Mouse (Mus musculus) forebrain, postnatal 0 days (tissue): ENCODE measurements around the gene Lingo2. TPM values are rescaled to one million over a fixed set of nuclear protein-coding genes. Genes with fewer than 3 reads are reported as not detected.
A peak's percentile ranks its signal among the peaks of the same experiment; 100 is the strongest.

Source experiments
- ATAC-seq: fragments of 200-750 bp; cut with Nextera tagmentation; 2 replicates; pipeline ENCODE4 v1.8.0; 2017; ENCODE audit warnings: mild to moderate bottlenecking, moderate library complexity
- DNase-seq: peaks from one replicate; pipeline ENCODE4 v3.0.0-alpha.2; 2015
- H3K27ac ChIP-seq: fragments of 300-500 bp; sonication (generic); 2 replicates; pipeline ENCODE4 v1.5.1; 2014; ENCODE audit warnings: low read depth, mild to moderate bottlenecking, antibody characterized with exemption, low read length, moderate library complexity, mixed read lengths
- H3K27me3 ChIP-seq: fragments of 300-500 bp; sonication (generic); 2 replicates; pipeline ENCODE4 v1.6.1; 2014; ENCODE audit warnings: mild to moderate bottlenecking, low read length, mixed read lengths; ENCODE audit not compliant: insufficient read depth
- H3K36me3 ChIP-seq: fragments of 300-500 bp; sonication (generic); 2 replicates; pipeline ENCODE4 v1.6.1; 2014; ENCODE audit warnings: mild to moderate bottlenecking, moderate library complexity; ENCODE audit not compliant: insufficient read depth
- H3K4me1 ChIP-seq: fragments of 300-500 bp; sonication (generic); 2 replicates; pipeline ENCODE4 v1.6.1; 2014; ENCODE audit warnings: antibody characterized with exemption; ENCODE audit not compliant: insufficient read depth
- H3K4me2 ChIP-seq: fragments of 300-500 bp; sonication (generic); 2 replicates; pipeline ENCODE4 v1.6.1; 2014; ENCODE audit warnings: low read depth, mild to moderate bottlenecking, moderate library complexity
- H3K4me3 ChIP-seq: fragments of 300-500 bp; sonication (generic); 2 replicates; pipeline ENCODE4 v1.5.1; 2014; ENCODE audit warnings: low read depth, low read length, mixed read lengths
- H3K9ac ChIP-seq: fragments of 300-500 bp; sonication (generic); 2 replicates; pipeline ENCODE4 v1.6.1; 2014; ENCODE audit warnings: mild to moderate bottlenecking
- H3K9me3 ChIP-seq: fragments of 300-500 bp; sonication (generic); 2 replicates; pipeline ENCODE4 v1.6.1; 2016; ENCODE audit warnings: low read length
- CTCF ChIP-seq: sonication (generic); IDR thresholded peaks from 2 replicates; pipeline ENCODE4 v1.5.1; 2016; ENCODE audit warnings: antibody characterized with exemption, control low read depth, low read depth
- WGBS: fragments of 180-500 bp; shearing (Covaris S2); extraction: QIAGEN DNeasy Blood & Tissue Kit; methylation state at CpG from one replicate; pipeline ENCODE4 v1.1.7; 2014; 5-methylcytosine and 5-hydroxymethylcytosine counted together
- polyA plus RNA-seq: library from polyadenylated mRNA; unstranded; fragments of >200 nt; fragmentation: Nextera tagmentation; extraction: Ambion mirVana; gene quantifications from 2 replicates; pipeline ENCODE4 v1.2.1, GENCODE M21; 2015
- total RNA-seq: library from RNA; depleted of rRNA; stranded (reverse); fragments of >200 nt; gene quantifications from 2 replicates; pipeline ENCODE4 v1.2.3, GENCODE M21; 2014

Lingo2 gene
- total and polyA plus RNA-seq, 2 experiments from 2014 or later = 43.2 to 43.8 TPM

DNA sequence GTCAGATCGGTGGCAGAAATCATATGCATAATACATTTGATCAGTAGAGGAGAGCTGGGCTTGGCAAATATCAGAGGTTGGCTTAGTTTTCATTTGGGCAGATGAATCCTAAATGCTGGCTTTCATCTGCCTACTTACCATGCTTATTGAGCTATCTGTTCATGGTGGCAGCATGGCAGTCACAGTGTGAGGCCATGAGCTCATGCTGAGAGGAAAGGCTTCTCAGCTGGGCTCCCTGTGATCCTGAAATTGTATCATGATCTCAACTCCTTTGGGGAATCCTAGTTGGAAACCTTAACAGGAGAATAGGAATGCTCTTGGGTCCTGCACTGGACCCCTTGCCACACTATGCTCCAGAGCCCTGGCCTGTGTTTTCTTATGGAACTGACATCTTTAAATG is 1105.0 kb downstream of the Lingo2 start:
- Histone ChIP-seq H3K4me1 (peaks cover 7% of the 10 kb centered on the region; the same call in 1 of the 2 replicates), H3K4me2 (no peak overlapping the region), H3K9me3 (no peaks in the 10 kb centered on the region), H3K9ac (no peak overlapping the region), H3K36me3 (no peaks in the 10 kb centered on the region), H3K27ac (no peak overlapping the region), H3K4me3 (no peak overlapping the region), H3K27me3 (no peaks in the 10 kb centered on the region)
- 58% methylated on average over 1 of the region's 1 CpGs for WGBS
- ATAC-seq = no peak
- DNase-seq = peak; percentile 18
- no peak for TF ChIP-seq CTCF

DNA sequence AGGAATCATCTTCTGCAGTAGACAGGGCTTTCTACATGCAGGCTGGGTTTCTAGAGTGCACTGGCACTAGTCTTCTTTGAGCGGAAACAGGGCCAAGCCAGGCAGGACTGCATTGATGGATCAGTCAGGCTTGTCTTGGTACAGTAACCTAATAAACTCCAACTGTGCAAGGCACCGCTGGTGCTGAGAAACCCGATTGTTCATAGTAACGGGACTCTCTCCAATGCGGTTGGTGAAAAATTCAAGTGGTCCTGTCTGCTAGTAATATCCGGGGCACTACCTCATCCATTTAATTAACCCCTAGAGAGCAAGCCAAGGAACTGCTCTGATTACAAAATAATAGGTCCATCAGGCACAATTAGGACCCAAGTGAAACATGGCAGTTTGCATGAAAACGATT is 1106.4 kb downstream of the Lingo2 start:
- Histone ChIP-seq H3K9ac (peak overlapping the region; percentile 53), H3K27me3 (no peaks in the 10 kb centered on the region), H3K9me3 (no peaks in the 10 kb centered on the region), H3K4me2 (peak overlapping the region; percentile 49), H3K36me3 (no peaks in the 10 kb centered on the region), H3K4me1 (peaks cover 7% of the 10 kb centered on the region; the same call in 1 of the 2 replicates), H3K27ac (peak overlapping the region; percentile 69), H3K4me3 (peak overlapping the region; percentile 30)
- DNase-seq = peak; percentile 72
- ATAC-seq = peak; percentile 91
- WGBS = 4% methylated on average over 7 of the region's 7 CpGs
- TF ChIP-seq CTCF = no peak

DNA sequence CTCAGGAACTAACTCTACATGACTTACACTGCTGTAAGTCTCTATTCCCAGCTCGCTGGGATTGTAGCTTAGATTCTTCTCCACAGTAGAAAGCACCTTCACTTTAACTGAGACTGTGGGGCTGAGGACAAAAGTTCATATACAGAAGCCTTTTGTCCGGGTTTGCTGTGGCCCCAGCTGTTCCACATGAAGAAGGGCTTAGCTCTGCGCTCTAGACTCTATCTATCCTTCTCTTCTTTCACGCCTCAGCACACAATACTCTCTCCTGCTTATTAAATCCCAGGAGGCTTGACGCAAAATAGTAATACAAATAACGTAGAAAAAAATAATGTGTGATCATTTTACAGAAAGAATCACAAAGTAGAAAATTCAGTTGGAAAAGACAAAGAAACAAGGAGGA is 1107.0 kb downstream of the Lingo2 start:
- Histone ChIP-seq H3K9ac (peak overlapping the region; percentile 53; the same call in 1 of the 2 replicates), H3K4me3 (peak overlapping the region; percentile 30), H3K4me1 (peaks cover 7% of the 10 kb centered on the region; the same call in 1 of the 2 replicates), H3K27ac (0 out of 2 replicates have a peak overlapping the region, but pooled peaks have one; percentile 69), H3K36me3 (no peaks in the 10 kb centered on the region), H3K9me3 (no peaks in the 10 kb centered on the region), H3K4me2 (peak overlapping the region; percentile 49), H3K27me3 (no peaks in the 10 kb centered on the region)
- ATAC-seq (peak; percentile 47; the same call in 1 of the 2 replicates), DNase-seq (peak; percentile 53)
- WGBS = 12% methylated on average over 6 of the region's 6 CpGs
- no peak for TF ChIP-seq CTCF

DNA sequence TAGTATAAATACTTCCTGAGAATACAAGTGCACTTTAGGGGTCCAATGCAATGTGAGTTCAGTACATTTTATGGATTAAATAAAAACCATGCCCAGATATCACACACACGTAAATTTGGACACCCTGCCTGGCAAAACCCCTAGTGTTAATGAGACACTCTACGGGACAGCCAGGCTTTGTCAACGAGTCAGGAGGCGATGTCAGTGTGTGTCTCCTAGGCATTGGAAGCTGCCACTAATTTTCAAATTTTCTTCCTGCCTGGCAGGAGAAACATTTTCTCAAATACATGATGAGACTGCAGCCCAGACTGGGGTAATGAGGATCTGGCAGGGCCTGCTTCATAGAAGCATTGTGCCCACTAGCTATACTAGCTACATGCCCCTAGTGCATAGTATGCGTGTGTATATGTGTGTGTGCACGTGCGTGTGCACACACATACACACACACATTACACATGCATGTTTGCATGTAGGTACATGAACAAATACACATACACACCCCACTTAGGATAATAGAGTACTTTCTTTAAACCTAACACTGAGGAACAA is 1128.2 kb downstream of the Lingo2 start:
- Histone ChIP-seq H3K9me3 (no peaks in the 10 kb centered on the region), H3K36me3 (no peaks in the 10 kb centered on the region), H3K27me3 (no peaks in the 10 kb centered on the region), H3K27ac (no peak overlapping the region), H3K9ac (no peak overlapping the region), H3K4me1 (no peaks in the 10 kb centered on the region), H3K4me3 (no peak overlapping the region), H3K4me2 (no peak overlapping the region)
- WGBS = 58% methylated on average over 7 of the region's 7 CpGs
- peak; percentile 40 for DNase-seq
- TF ChIP-seq CTCF = no peak
- ATAC-seq = peak; percentile 73

DNA sequence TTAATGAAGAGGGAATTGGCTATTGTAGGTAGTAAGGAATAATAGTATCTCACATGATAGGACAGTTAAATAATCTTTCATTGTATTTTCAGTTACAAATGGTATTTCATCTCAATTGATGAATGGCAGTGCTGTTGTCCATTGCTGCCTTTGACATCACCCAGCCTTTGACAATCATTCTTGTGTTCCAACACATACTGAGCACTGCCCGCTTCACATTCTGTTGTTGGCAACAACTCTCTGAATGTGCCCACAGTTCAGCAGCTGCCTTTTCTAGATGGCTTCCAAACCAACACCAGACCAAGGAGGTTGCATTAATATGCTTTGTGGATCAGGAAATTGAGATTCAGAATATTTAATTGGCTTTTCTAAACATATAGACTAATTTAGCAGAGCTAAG is 1130.8 kb downstream of the Lingo2 start:
- 70% methylated on average over 1 of the region's 1 CpGs for WGBS
- Histone ChIP-seq H3K9ac (no peak overlapping the region), H3K9me3 (no peaks in the 10 kb centered on the region), H3K4me3 (no peak overlapping the region), H3K4me1 (no peaks in the 10 kb centered on the region), H3K27ac (no peak overlapping the region), H3K36me3 (no peaks in the 10 kb centered on the region), H3K4me2 (no peak overlapping the region), H3K27me3 (no peaks in the 10 kb centered on the region)
- TF ChIP-seq CTCF = no peak
- DNase-seq (no peak), ATAC-seq (no peak)

DNA sequence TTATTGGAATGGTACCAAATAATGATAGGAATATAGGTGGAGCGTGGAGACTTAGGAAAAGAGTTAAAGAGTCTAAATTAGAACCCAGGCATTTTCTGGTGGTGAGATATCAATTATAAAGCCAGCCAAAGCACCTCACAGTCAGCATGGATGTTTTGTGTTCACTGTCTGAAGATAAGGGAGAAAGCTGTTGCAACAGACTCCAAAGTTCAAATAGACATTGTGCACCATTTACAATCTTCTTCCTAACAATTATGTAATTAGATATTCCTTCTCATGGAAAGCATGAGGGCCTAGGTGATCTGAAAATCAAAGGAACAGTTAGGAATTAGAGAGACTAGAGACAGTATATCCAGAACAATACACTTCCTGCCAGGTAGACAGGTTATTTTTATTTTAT is 1136.8 kb downstream of the Lingo2 start:
- Histone ChIP-seq H3K4me3 (no peak overlapping the region), H3K9ac (no peak overlapping the region), H3K9me3 (no peaks in the 10 kb centered on the region), H3K4me1 (no peaks in the 10 kb centered on the region), H3K4me2 (no peak overlapping the region), H3K27ac (no peak overlapping the region), H3K36me3 (no peaks in the 10 kb centered on the region), H3K27me3 (no peaks in the 10 kb centered on the region)
- DNase-seq (no peak), ATAC-seq (no peak)
- 90% methylated on average over 1 of the region's 1 CpGs for WGBS
- TF ChIP-seq CTCF = no peak

DNA sequence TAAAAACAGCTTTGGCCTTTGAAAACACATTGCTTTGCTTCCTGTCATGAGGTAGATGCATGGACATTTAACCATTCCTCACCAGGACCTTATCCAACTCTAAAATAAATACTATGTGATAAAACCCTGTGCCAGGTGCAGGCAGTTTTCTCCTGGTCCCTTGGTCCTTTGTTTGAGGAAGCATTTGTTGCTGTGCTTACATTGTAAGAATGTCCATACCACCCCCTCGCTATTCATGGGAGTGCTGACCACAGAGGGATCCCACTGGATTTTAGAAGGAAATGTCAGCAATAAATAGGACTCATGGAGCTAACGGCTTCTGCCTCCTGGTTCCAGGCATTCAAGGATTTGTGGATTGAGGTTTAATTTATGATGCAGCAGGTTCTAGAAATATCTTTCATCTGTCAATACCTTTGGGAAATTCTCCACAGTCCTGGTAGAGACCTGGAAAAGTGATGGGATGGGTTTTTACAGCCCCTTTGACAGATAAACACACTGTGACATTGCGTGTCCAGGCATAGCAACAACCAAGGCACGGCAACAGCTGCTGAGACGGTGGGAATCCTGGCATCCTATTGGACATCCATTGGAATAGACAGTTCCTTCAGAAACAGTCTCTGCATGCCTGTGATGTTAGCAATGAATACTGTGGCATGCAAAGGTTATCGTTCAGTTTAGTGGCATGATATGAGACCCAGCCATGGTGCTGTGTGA is 1143.9 kb downstream of the Lingo2 start:
- DNase-seq (no peak), ATAC-seq (no peak)
- Histone ChIP-seq H3K4me2 (no peak overlapping the region), H3K4me1 (no peaks in the 10 kb centered on the region), H3K4me3 (no peak overlapping the region), H3K27ac (no peak overlapping the region), H3K27me3 (no peaks in the 10 kb centered on the region), H3K36me3 (no peaks in the 10 kb centered on the region), H3K9me3 (no peaks in the 10 kb centered on the region), H3K9ac (no peak overlapping the region)
- WGBS = 49% methylated on average over 6 of the region's 6 CpGs
- TF ChIP-seq CTCF = no peak
